Mouse (Mus musculus): ENCODE data around the gene Tada2b. TPM values are rescaled to one million over a fixed set of nuclear protein-coding genes. Genes with fewer than 3 reads are reported as not detected.

Tada2b gene
- polyA plus RNA-seq, 1 experiment from 2014 or later = 2.0 TPM

GRCm38 (mm10) chr5:36517596-36517995 is 33.5 kb upstream of the Tada2b start:
- H3K27me3 ChIP-seq (ENCODE audit: insufficient read depth, low read length) = no peaks in the 10 kb centered on the region
- H3K36me3 ChIP-seq (ENCODE audit: insufficient read depth, low read length) = peaks cover 57% of the 10 kb centered on the region
- no peak for ATAC-seq (ENCODE audit: low FRiP score, low TSS enrichment)
- WGBS = 80% methylated on average over 3 of the region's 3 CpGs
- H3K4me1 ChIP-seq (ENCODE audit: insufficient read depth, low read length) = no peaks in the 10 kb centered on the region
- H3K9ac ChIP-seq (replicated peaks; ENCODE audit: low read length) = no peak overlapping the region
- H3K4me2 ChIP-seq (replicated peaks; ENCODE audit: low read depth, low read length) = no peak overlapping the region
- no peak overlapping the region for H3K4me3 ChIP-seq (ENCODE audit: low read length)
- no peak overlapping the region for H3K27ac ChIP-seq (ENCODE audit: low read length)
- H3K9me3 ChIP-seq (ENCODE audit: low read length) = no peaks in the 10 kb centered on the region

GRCm38 (mm10) chr5:36515558-36515957 is 31.5 kb upstream of the Tada2b start:
- ATAC-seq (ENCODE audit: low FRiP score, low TSS enrichment) = no peak
- H3K9me3 ChIP-seq (ENCODE audit: low read length) = no peaks in the 10 kb centered on the region
- H3K9ac ChIP-seq (replicated peaks; ENCODE audit: low read length) = no peak overlapping the region
- H3K27me3 ChIP-seq (ENCODE audit: insufficient read depth, low read length) = no peaks in the 10 kb centered on the region
- peaks cover 65% of the 10 kb centered on the region for H3K36me3 ChIP-seq (ENCODE audit: insufficient read depth, low read length)
- no peaks in the 10 kb centered on the region for H3K4me1 ChIP-seq (ENCODE audit: insufficient read depth, low read length)
- H3K27ac ChIP-seq (ENCODE audit: low read length) = no peak overlapping the region
- H3K4me2 ChIP-seq (replicated peaks; ENCODE audit: low read depth, low read length) = no peak overlapping the region
- H3K4me3 ChIP-seq (ENCODE audit: low read length) = no peak overlapping the region
- WGBS = 92% methylated on average over 5 of the region's 5 CpGs

- 100% methylated on average over 1 of the region's 1 CpGs for WGBS
- H3K4me2 ChIP-seq (replicated peaks; ENCODE audit: low read depth, low read length) = no peak overlapping the region
- H3K27me3 ChIP-seq (ENCODE audit: insufficient read depth, low read length) = no peaks in the 10 kb centered on the region
- peaks cover 64% of the 10 kb centered on the region for H3K36me3 ChIP-seq (ENCODE audit: insufficient read depth, low read length)
- H3K4me3 ChIP-seq (ENCODE audit: low read length) = no peak overlapping the region
- no peak overlapping the region for H3K9ac ChIP-seq (replicated peaks; ENCODE audit: low read length)
- no peak overlapping the region for H3K27ac ChIP-seq (ENCODE audit: low read length)
- no peaks in the 10 kb centered on the region for H3K9me3 ChIP-seq (ENCODE audit: low read length)
- no peaks in the 10 kb centered on the region for H3K4me1 ChIP-seq (ENCODE audit: insufficient read depth, low read length)
- ATAC-seq (ENCODE audit: low FRiP score, low TSS enrichment) = no peak
Observed at GRCm38 (mm10) chr5:36515126-36515525, 31.0 kb upstream of the Tada2b start.

GRCm38 (mm10) chr5:36510956-36511355 is 26.9 kb upstream of the Tada2b start:
- no peak overlapping the region for H3K4me2 ChIP-seq (replicated peaks; ENCODE audit: low read depth, low read length)
- H3K4me3 ChIP-seq (ENCODE audit: low read length) = no peak overlapping the region
- no peak for ATAC-seq (ENCODE audit: low FRiP score, low TSS enrichment)
- H3K4me1 ChIP-seq (ENCODE audit: insufficient read depth, low read length) = no peaks in the 10 kb centered on the region
- no peaks in the 10 kb centered on the region for H3K27me3 ChIP-seq (ENCODE audit: insufficient read depth, low read length)
- no peak overlapping the region for H3K9ac ChIP-seq (replicated peaks; ENCODE audit: low read length)
- no peaks in the 10 kb centered on the region for H3K9me3 ChIP-seq (ENCODE audit: low read length)
- 97% methylated on average over 2 of the region's 2 CpGs for WGBS
- no peak overlapping the region for H3K27ac ChIP-seq (ENCODE audit: low read length)
- H3K36me3 ChIP-seq (ENCODE audit: insufficient read depth, low read length) = peaks cover 48% of the 10 kb centered on the region

GRCm38 (mm10) chr5:36508351-36508750 is 24.3 kb upstream of the Tada2b start:
- Histone ChIP-seq H3K4me1 (ENCODE audit: insufficient read depth, low read length) (no peaks in the 10 kb centered on the region), H3K9me3 (ENCODE audit: low read length) (no peaks in the 10 kb centered on the region), H3K36me3 (ENCODE audit: insufficient read depth, low read length) (peaks cover 51% of the 10 kb centered on the region), H3K27me3 (ENCODE audit: insufficient read depth, low read length) (no peaks in the 10 kb centered on the region), H3K4me2 (replicated peaks; ENCODE audit: low read depth, low read length) (no peak overlapping the region), H3K27ac (ENCODE audit: low read length) (peak overlapping the region; percentile 40; the same call in 1 of the 2 replicates), H3K9ac (replicated peaks; ENCODE audit: low read length) (no peak overlapping the region), H3K4me3 (ENCODE audit: low read length) (no peak overlapping the region)
- 92% methylated on average over 10 of the region's 10 CpGs for WGBS
- ATAC-seq (ENCODE audit: low FRiP score, low TSS enrichment) = peak; percentile 61; the same call in 1 of the 2 replicates

DNA sequence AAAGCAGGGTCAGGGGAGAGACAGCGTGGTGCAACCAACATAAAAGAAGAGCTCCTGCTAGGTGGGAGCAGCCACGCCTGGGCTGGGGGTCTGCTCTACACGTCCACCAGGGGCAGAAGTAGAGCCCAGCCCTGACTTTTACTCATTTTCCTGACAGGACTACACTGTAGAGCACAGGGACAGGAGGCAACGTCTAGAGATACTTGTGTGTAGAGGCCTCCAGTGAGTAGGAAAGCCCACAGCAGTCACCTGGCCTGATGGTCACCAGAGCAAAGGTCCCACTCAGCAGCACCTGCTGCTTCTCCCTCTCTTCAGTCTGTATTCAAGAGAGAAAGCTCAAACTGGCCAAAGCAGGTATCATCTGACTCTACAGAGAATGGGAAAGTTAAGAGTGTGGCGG is 21.6 kb upstream of the Tada2b start:
- 76% methylated on average over 5 of the region's 5 CpGs for WGBS
- Histone ChIP-seq H3K36me3 (ENCODE audit: insufficient read depth, low read length) (peaks cover 53% of the 10 kb centered on the region), H3K27me3 (ENCODE audit: insufficient read depth, low read length) (no peaks in the 10 kb centered on the region), H3K4me1 (ENCODE audit: insufficient read depth, low read length) (no peaks in the 10 kb centered on the region), H3K4me3 (ENCODE audit: low read length) (no peak overlapping the region), H3K27ac (ENCODE audit: low read length) (no peak overlapping the region), H3K9me3 (ENCODE audit: low read length) (no peaks in the 10 kb centered on the region), H3K4me2 (replicated peaks; ENCODE audit: low read depth, low read length) (no peak overlapping the region), H3K9ac (replicated peaks; ENCODE audit: low read length) (no peak overlapping the region)
- no peak for ATAC-seq (ENCODE audit: low FRiP score, low TSS enrichment)

DNA sequence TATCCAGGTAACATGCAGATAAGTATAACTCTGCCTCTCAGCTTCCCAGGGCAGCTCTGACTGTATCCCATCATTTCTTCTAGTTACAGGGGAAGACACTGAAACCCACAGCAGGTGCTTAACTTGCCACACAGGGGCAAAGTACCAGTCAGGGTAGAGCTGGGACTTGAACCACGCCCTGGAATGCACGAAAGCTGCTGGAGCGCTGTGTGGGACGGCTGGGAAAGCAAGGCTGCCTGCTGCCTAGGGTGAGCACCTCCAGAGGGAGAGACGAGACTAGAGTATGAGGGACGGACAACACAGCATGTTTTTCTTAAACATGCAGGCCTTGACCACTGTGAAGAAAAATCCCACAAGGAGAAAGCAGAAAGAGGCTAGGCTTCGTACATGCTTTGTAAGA is 21.1 kb upstream of the Tada2b start:
- Histone ChIP-seq H3K4me3 (ENCODE audit: low read length) (no peak overlapping the region), H3K4me2 (replicated peaks; ENCODE audit: low read depth, low read length) (no peak overlapping the region), H3K4me1 (ENCODE audit: insufficient read depth, low read length) (no peaks in the 10 kb centered on the region), H3K27me3 (ENCODE audit: insufficient read depth, low read length) (no peaks in the 10 kb centered on the region), H3K27ac (ENCODE audit: low read length) (no peak overlapping the region), H3K9ac (replicated peaks; ENCODE audit: low read length) (no peak overlapping the region), H3K36me3 (ENCODE audit: insufficient read depth, low read length) (peaks cover 50% of the 10 kb centered on the region), H3K9me3 (ENCODE audit: low read length) (no peaks in the 10 kb centered on the region)
- 88% methylated on average over 7 of the region's 7 CpGs for WGBS
- no peak for ATAC-seq (ENCODE audit: low FRiP score, low TSS enrichment)

GRCm38 (mm10) chr5:36494709-36495108 is 10.6 kb upstream of the Tada2b start:
- ATAC-seq (ENCODE audit: low FRiP score, low TSS enrichment) = no peak

GRCm38 (mm10) chr5:36493919-36494318 is 9.8 kb upstream of the Tada2b start:
- 86% methylated on average over 6 of the region's 6 CpGs for WGBS

More at GRCm38 (mm10) chr5:36494709-36495108, 10.6 kb upstream of the Tada2b start:
- H3K4me2 ChIP-seq (replicated peaks; ENCODE audit: low read depth, low read length) = no peak overlapping the region
- no peak overlapping the region for H3K9ac ChIP-seq (replicated peaks; ENCODE audit: low read length)
- peaks cover 44% of the 10 kb centered on the region for H3K36me3 ChIP-seq (ENCODE audit: insufficient read depth, low read length)
- H3K4me3 ChIP-seq (ENCODE audit: low read length) = no peak overlapping the region
- no peaks in the 10 kb centered on the region for H3K27me3 ChIP-seq (ENCODE audit: insufficient read depth, low read length)
- H3K4me1 ChIP-seq (ENCODE audit: insufficient read depth, low read length) = peaks cover 6% of the 10 kb centered on the region
- H3K9me3 ChIP-seq (ENCODE audit: low read length) = no peaks in the 10 kb centered on the region
- H3K27ac ChIP-seq (ENCODE audit: low read length) = no peak overlapping the region
- 95% methylated on average over 9 of the region's 9 CpGs for WGBS

DNA sequence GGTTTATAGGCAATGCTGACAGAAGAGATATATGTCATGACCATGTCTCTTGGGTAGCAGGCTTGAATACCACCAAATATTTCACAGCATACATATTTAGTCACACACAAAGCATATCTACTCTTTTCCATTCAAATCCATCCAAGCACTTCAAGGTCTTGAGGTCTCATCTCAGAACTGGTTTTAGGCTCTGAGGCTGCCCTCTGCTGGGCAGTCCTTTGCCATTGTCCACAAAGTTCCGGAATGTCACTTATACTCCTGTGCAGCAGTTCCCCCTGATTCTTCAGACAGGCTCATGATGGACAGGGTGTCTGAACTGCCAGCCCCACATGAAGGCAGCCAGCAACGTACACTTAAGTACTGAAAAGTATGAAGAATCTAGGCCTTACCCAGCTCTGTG is 5.1 kb upstream of the Tada2b start:
- peaks cover 21% of the 10 kb centered on the region for H3K36me3 ChIP-seq (ENCODE audit: insufficient read depth, low read length)
- peaks cover 16% of the 10 kb centered on the region for H3K4me1 ChIP-seq (ENCODE audit: insufficient read depth, low read length)
- H3K9me3 ChIP-seq (ENCODE audit: low read length) = no peaks in the 10 kb centered on the region
- no peak overlapping the region for H3K4me3 ChIP-seq (ENCODE audit: low read length)
- WGBS = 54% methylated on average over 2 of the region's 2 CpGs
- no peak overlapping the region for H3K4me2 ChIP-seq (replicated peaks; ENCODE audit: low read depth, low read length)
- H3K9ac ChIP-seq (replicated peaks; ENCODE audit: low read length) = no peak overlapping the region
- ATAC-seq (ENCODE audit: low FRiP score, low TSS enrichment) = no peak
- H3K27me3 ChIP-seq (ENCODE audit: insufficient read depth, low read length) = peaks cover 10% of the 10 kb centered on the region; the same call in 1 of the 2 replicates
- no peak overlapping the region for H3K27ac ChIP-seq (ENCODE audit: low read length)

More at GRCm38 (mm10) chr5:36493919-36494318, 9.8 kb upstream of the Tada2b start:
- H3K36me3 ChIP-seq (ENCODE audit: insufficient read depth, low read length) = peaks cover 43% of the 10 kb centered on the region
- no peak overlapping the region for H3K4me2 ChIP-seq (replicated peaks; ENCODE audit: low read depth, low read length)
- H3K4me1 ChIP-seq (ENCODE audit: insufficient read depth, low read length) = peaks cover 9% of the 10 kb centered on the region
- no peaks in the 10 kb centered on the region for H3K9me3 ChIP-seq (ENCODE audit: low read length)
- H3K27ac ChIP-seq (ENCODE audit: low read length) = no peak overlapping the region
- H3K27me3 ChIP-seq (ENCODE audit: insufficient read depth, low read length) = no peaks in the 10 kb centered on the region
- H3K4me3 ChIP-seq (ENCODE audit: low read length) = no peak overlapping the region
- no peak for ATAC-seq (ENCODE audit: low FRiP score, low TSS enrichment)
- no peak overlapping the region for H3K9ac ChIP-seq (replicated peaks; ENCODE audit: low read length)
